Mouse (Mus musculus) intestine, embryonic 16.5 days (tissue): ENCODE results near the gene Lsmem1. TPM values are rescaled to one million over a fixed set of nuclear protein-coding genes. Genes with fewer than 3 reads are reported as not detected.
"Not testable (repeated sequence)": the region's sequence is repeated elsewhere in the genome, so short reads cannot be mapped to it uniquely, and the experiment has no call there.

Experiments used
- ATAC-seq: fragments of 200-750 bp; cut with Nextera tagmentation; 2 replicates; pipeline ENCODE4 v1.8.0; 2017; ENCODE audit warnings: moderate TSS enrichment, moderate library complexity
- H3K27ac ChIP-seq: fragments of 300-500 bp; sonication (generic); 2 replicates; pipeline ENCODE4 v1.5.1; 2014; ENCODE audit warnings: mild to moderate bottlenecking, low read length
- H3K27me3 ChIP-seq: fragments of 300-500 bp; sonication (generic); replicated peaks from 2 replicates; pipeline ENCODE4 v1.6.1; 2014; ENCODE audit warnings: low read length, control low read depth, mixed read lengths; ENCODE audit not compliant: control insufficient read depth, insufficient read depth
- H3K36me3 ChIP-seq: fragments of 300-500 bp; sonication (generic); 2 replicates; pipeline ENCODE4 v1.6.1; 2014; ENCODE audit warnings: low read length, control low read depth; ENCODE audit not compliant: control insufficient read depth, insufficient read depth
- H3K4me1 ChIP-seq: fragments of 300-500 bp; sonication (generic); 2 replicates; pipeline ENCODE4 v1.6.1; 2014; ENCODE audit warnings: low read length, control low read depth, mixed read lengths; ENCODE audit not compliant: control insufficient read depth, insufficient read depth
- H3K4me2 ChIP-seq: fragments of 300-500 bp; sonication (generic); 2 replicates; pipeline ENCODE4 v1.6.1; 2014; ENCODE audit warnings: low read depth, low read length, control low read depth
- H3K4me3 ChIP-seq: fragments of 300-500 bp; sonication (generic); 2 replicates; pipeline ENCODE4 v1.5.1; 2014; ENCODE audit warnings: mild to moderate bottlenecking, low read length
- H3K9ac ChIP-seq: fragments of 300-500 bp; sonication (generic); 2 replicates; pipeline ENCODE4 v1.6.1; 2014; ENCODE audit warnings: low read depth, low read length
- H3K9me3 ChIP-seq: fragments of 300-500 bp; sonication (generic); 2 replicates; pipeline ENCODE4 v1.6.1; 2016; ENCODE audit warnings: low read length, control low read depth; ENCODE audit not compliant: control insufficient read depth
- WGBS: fragments of 180-500 bp; shearing (Covaris S2); extraction: QIAGEN DNeasy Blood & Tissue Kit; methylation state at CpG from one replicate; pipeline ENCODE4 v1.1.7; 2014; 5-methylcytosine and 5-hydroxymethylcytosine counted together
- polyA plus RNA-seq: library from polyadenylated mRNA; unstranded; fragments of >200 nt; fragmentation: Nextera tagmentation; extraction: Ambion mirVana; gene quantifications from 2 replicates; pipeline ENCODE4 v1.2.1, GENCODE M21; 2015

The Lsmem1 gene
- polyA plus RNA-seq, 1 experiment from 2014 or later, result not detected

DNA sequence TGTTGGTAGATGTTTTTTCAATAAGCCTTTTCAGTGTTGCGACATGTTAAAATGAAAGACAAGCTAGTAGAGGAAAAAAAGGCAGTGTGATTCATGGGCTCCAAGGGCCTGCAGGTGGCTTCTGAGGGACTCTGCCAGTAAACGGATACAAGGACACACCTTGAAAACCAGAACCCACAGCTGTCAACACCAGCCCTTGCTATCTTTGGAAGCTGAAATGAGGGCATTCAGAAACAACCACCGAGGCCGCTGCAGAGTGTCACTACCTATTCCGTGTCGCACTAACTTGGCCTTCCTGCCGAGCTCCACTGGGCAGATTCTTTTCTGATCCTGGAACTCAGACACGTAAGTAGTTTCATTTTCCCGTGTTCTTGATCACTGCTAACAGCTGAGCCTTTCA, 863 bp downstream of the Lsmem1 start:
- Histone ChIP-seq H3K9ac (no peak overlapping the region), H3K9me3 (no peaks in the 10 kb centered on the region), H3K27me3 (no peaks in the 10 kb centered on the region), H3K36me3 (no peaks in the 10 kb centered on the region), H3K4me2 (no peak overlapping the region), H3K4me1 (no peaks in the 10 kb centered on the region), H3K4me3 (no peak overlapping the region), H3K27ac (no peak overlapping the region)
- 87% methylated on average over 9 of the region's 9 CpGs for WGBS
- no peak for ATAC-seq

DNA sequence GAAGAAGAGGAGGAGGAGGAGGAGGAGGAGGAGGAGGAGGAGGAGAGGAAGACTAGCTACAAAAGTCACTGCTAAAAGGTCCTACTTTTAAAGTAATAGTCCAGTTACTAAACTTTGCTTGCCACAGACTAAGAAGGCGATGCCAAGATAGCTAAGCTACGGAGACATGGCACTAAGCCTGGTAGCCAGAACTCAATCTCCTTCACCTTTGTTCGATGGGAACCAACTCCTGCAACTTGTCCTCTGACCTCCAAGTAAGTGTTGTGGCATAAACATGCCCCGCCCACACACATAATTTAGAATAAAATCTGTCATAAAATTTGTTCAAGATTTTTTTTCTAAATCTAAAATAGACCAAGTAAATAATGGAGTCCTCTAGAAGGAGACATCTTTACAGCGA, 1.3 kb downstream of the Lsmem1 start:
- Histone ChIP-seq H3K36me3 (no peaks in the 10 kb centered on the region), H3K9me3 (no peaks in the 10 kb centered on the region), H3K4me2 (no peak overlapping the region), H3K4me3 (no peak overlapping the region), H3K27ac (no peak overlapping the region), H3K4me1 (no peaks in the 10 kb centered on the region), H3K27me3 (no peaks in the 10 kb centered on the region), H3K9ac (no peak overlapping the region)
- 90% methylated on average over 5 of the region's 5 CpGs for WGBS
- no peak for ATAC-seq

- Histone ChIP-seq H3K4me1 (no peaks in the 10 kb centered on the region), H3K27ac (no peak overlapping the region), H3K36me3 (no peaks in the 10 kb centered on the region), H3K9me3 (no peaks in the 10 kb centered on the region), H3K9ac (no peak overlapping the region), H3K27me3 (no peaks in the 10 kb centered on the region), H3K4me3 (no peak overlapping the region), H3K4me2 (no peak overlapping the region)
- no peak for ATAC-seq
Observed at GRCm38 (mm10) chr12:40197511-40197910, 1.8 kb downstream of the Lsmem1 start.

DNA sequence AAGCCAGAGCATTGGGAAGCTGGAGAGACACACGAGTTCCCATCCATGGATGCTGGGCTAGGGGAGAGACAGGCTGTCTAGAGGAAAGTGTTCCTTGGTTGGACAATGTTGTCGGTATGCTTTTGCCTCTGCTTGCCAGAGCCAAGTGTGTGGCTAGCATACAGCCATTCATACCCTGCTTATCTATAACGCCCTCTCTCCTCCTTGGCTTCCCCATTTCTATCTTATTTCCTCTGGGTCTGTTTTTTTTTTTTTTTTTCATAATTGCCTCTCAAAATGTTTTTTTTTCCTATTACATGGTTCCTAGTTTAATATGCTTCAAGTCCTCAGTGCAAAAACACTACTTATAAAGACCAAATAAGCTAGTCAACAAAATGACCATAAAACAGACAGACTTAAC, 13.8 kb downstream of the Lsmem1 start:
- ATAC-seq, result no peak
- H3K27me3 ChIP-seq, result no peaks in the 10 kb centered on the region
- 95% methylated on average over 3 of the region's 3 CpGs for WGBS
- no peak overlapping the region for H3K27ac ChIP-seq
- no peak overlapping the region for H3K4me2 ChIP-seq
- H3K4me3 ChIP-seq, result no peak overlapping the region
- no peaks in the 10 kb centered on the region for H3K4me1 ChIP-seq
- no peak overlapping the region for H3K9ac ChIP-seq
- no peaks in the 10 kb centered on the region for H3K36me3 ChIP-seq
- H3K9me3 ChIP-seq, result 0 out of 2 replicates have a peak, but pooled peaks cover 4% of the 10 kb centered on the region

DNA sequence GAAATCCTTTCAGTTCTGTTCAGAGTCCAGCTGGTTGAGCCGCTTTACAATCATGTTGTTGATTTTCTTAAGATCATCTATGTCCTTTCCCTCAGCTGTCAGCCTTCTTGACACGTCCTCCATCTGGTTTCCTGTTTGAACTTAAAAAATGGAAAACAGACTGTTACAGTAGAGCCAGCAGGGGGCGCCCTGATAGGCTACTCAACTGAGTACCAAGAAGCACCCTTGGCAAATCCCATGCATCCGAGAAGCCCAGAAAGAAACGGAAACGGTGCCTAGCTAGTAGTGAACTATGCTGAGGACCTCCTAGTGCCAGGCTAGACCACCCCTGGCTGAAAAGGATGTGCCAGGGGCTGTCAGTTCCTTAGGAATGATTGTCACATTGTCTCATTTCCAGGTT, 22.2 kb downstream of the Lsmem1 start:
- ATAC-seq, result no peak
- no peaks in the 10 kb centered on the region for H3K27me3 ChIP-seq
- WGBS, result 60% methylated on average over 6 of the region's 6 CpGs
- no peak overlapping the region for H3K27ac ChIP-seq
- H3K4me3 ChIP-seq, result no peak overlapping the region
- no peak overlapping the region for H3K4me2 ChIP-seq
- 0 out of 2 replicates have a peak, but pooled peaks cover 4% of the 10 kb centered on the region for H3K9me3 ChIP-seq
- no peak overlapping the region for H3K9ac ChIP-seq
- no peaks in the 10 kb centered on the region for H3K4me1 ChIP-seq
- no peaks in the 10 kb centered on the region for H3K36me3 ChIP-seq

DNA sequence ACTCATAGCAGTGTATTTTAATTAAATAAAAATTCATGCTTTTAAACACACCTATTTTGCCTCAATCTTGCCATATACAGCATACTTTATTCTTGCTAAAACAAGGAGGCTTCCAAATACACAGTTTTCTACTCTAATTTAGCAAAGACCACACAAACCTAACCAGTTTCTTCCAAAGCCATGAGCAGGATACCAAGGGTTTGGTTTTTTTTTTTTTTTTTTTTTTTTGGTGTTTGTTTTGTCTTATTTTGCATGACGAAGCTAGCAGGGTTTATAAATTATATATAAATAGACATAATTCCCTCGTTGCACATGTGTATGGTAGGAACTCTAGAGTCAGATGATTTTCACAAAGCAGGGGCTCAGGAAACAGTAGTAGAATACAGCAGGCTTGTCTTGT, 23.1 kb downstream of the Lsmem1 start:
- no peak overlapping the region for H3K4me3 ChIP-seq
- no peaks in the 10 kb centered on the region for H3K36me3 ChIP-seq
- H3K4me2 ChIP-seq, result no peak overlapping the region
- H3K9ac ChIP-seq, result no peak overlapping the region
- 0 out of 2 replicates have a peak, but pooled peaks cover 4% of the 10 kb centered on the region for H3K9me3 ChIP-seq
- no peak for ATAC-seq
- no peaks in the 10 kb centered on the region for H3K27me3 ChIP-seq
- no peak overlapping the region for H3K27ac ChIP-seq
- no peaks in the 10 kb centered on the region for H3K4me1 ChIP-seq
- WGBS, result 68% methylated on average over 2 of the region's 2 CpGs

DNA sequence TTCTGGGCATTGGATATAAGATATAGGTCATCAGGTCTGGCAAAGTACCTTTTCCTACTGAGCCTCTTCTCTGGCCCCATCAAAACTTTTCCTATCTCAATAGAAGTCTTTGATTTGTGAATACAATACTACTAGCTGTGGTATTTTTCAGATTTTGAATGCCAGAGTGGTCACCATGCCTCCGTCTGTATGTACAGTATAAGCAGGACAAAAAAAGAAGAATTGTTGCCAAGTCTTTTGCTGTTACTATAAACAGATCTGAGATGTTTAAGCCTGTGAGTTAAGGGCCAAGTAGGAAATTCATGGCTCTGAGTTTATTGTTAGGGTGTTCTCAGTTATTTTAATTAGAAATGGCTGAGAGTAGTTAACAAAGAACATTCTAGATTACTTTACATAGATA, 24.1 kb downstream of the Lsmem1 start:
- H3K9ac ChIP-seq, H3K27ac ChIP-seq, H3K4me3 ChIP-seq, H3K9me3 ChIP-seq, H3K4me1 ChIP-seq, H3K27me3 ChIP-seq, H3K4me2 ChIP-seq, H3K36me3 ChIP-seq, ATAC-seq: not testable (repeated sequence)
- WGBS, result 38% methylated on average over 1 of the region's 1 CpGs

DNA sequence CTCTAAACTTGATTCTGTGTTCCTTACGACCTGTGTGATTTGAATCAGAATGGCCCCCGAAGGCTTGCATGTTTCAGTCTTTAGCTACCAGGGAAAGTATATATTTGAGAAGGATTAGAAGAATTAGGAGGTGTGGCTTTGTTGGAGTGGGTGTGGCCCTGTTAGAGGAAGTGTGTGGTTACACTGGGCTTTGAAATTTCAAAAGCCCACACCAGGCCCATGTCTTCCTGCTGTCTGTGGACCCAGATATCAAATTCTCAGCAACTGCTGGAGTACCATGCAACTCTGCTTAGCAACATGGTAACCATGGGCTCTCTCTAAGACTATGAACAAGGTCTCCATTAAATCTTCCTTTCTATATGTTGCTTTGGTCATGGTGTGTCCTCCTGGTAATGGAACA, 27.7 kb downstream of the Lsmem1 start:
- Histone ChIP-seq H3K27ac (no peak overlapping the region), H3K9ac (no peak overlapping the region), H3K4me2 (no peak overlapping the region), H3K27me3 (no peaks in the 10 kb centered on the region), H3K4me3 (no peak overlapping the region), H3K36me3 (no peaks in the 10 kb centered on the region), H3K4me1 (no peaks in the 10 kb centered on the region), H3K9me3 (no peaks in the 10 kb centered on the region)
- 68% methylated on average over 2 of the region's 2 CpGs for WGBS
- ATAC-seq, result no peak

GRCm38 (mm10) chr12:40169675-40170074, 29.6 kb downstream of the Lsmem1 start:
- H3K36me3 ChIP-seq, result no peaks in the 10 kb centered on the region
- no peaks in the 10 kb centered on the region for H3K4me1 ChIP-seq
- H3K4me3 ChIP-seq, result no peak overlapping the region
- H3K9ac ChIP-seq, result no peak overlapping the region
- no peak for ATAC-seq
- no peaks in the 10 kb centered on the region for H3K27me3 ChIP-seq
- WGBS, result 91% methylated on average over 1 of the region's 1 CpGs
- H3K9me3 ChIP-seq, result no peaks in the 10 kb centered on the region
- H3K4me2 ChIP-seq, result no peak overlapping the region
- no peak overlapping the region for H3K27ac ChIP-seq

GRCm38 (mm10) chr12:40164621-40165020, 34.7 kb downstream of the Lsmem1 start:
- 3% methylated on average over 2 of the region's 2 CpGs for WGBS
- H3K9me3 ChIP-seq, result no peaks in the 10 kb centered on the region
- peak; percentile 73 for ATAC-seq
- no peak overlapping the region for H3K27ac ChIP-seq
- H3K9ac ChIP-seq, result no peak overlapping the region
- H3K36me3 ChIP-seq, result no peaks in the 10 kb centered on the region
- H3K27me3 ChIP-seq, result no peaks in the 10 kb centered on the region
- H3K4me2 ChIP-seq, result no peak overlapping the region
- H3K4me3 ChIP-seq, result no peak overlapping the region
- H3K4me1 ChIP-seq, result no peaks in the 10 kb centered on the region
